Comparison of ENCODE assay signal across 22 mouse cellular contexts in the genomic region with DNA sequence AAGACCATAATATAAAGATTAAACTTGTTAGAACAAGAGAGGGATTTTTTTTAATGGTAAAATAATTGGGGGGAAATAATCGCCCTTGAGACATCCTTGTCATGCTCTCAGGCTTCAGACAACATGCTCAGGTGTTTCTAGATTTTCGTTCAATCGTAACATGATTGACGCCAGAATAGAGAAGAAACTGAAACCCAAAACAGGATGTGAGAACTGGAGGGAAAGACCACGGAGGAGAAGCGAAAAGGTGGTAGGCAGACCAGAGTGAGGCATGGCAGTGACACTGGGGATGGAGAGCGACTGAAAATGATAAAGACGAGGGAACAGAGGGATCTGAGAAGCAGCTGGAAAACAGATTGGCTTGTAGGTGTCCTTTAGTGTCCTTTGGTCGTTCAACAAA.
DNase-seq lines count a peak whose midpoint lies in the region; ATAC-seq and TF ChIP-seq lines count a peak whose summit lies in the region.
"Had no signal": no experiment of that assay in that cellular context is flagged by ENCODE, and none has a peak within 500 bp of the region (broad histone marks: within the 10 kb centered on the region; RNA-seq: fewer than 3 reads in every experiment).

No protein-coding gene starts in this region.

- no peak overlapping the region for H3K4me3 ChIP-seq in liver, postnatal 0 days (ENCODE audit: low read depth, low read length)
- H3K4me3 ChIP-seq: embryonic facial prominence, embryonic 15.5 days; forebrain, embryonic 10.5 days; heart, embryonic 13.5 days; limb, embryonic 13.5 days; liver, embryonic 13.5 days; midbrain, embryonic 10.5 days; neural tube, embryonic 12.5 days had no signal

- no peak for TF ChIP-seq CTCF in liver, postnatal 0 days (IDR thresholded peaks at IDR 0.05; ENCODE audit: low read depth)

- no peak overlapping the region for H3K27ac ChIP-seq in liver, postnatal 0 days (ENCODE audit: low read depth)
- H3K27ac ChIP-seq: embryonic facial prominence, embryonic 15.5 days; forebrain, embryonic 10.5 days; heart, embryonic 13.5 days; hindbrain, embryonic 14.5 days; limb, embryonic 13.5 days; liver, embryonic 13.5 days; midbrain, embryonic 10.5 days; neural tube, embryonic 12.5 days had no signal

- no peak for TF ChIP-seq EP300 in liver, postnatal 0 days (IDR thresholded peaks at IDR 0.05; ENCODE audit: low read depth)

- no peak overlapping the region for H3K9ac ChIP-seq in liver, postnatal 0 days (replicated peaks)
- H3K9ac ChIP-seq: embryonic facial prominence, embryonic 15.5 days; heart, embryonic 13.5 days; hindbrain, embryonic 14.5 days; limb, embryonic 13.5 days; liver, embryonic 13.5 days; neural tube, embryonic 12.5 days had no signal

- H3K27me3 ChIP-seq in liver, postnatal 0 days (ENCODE audit: insufficient read depth, low read length) = no peaks in the 10 kb centered on the region
- H3K27me3 ChIP-seq: embryonic facial prominence, embryonic 15.5 days; heart, embryonic 13.5 days; limb, embryonic 13.5 days; liver, embryonic 13.5 days; neural tube, embryonic 12.5 days had no signal

- no peaks in the 10 kb centered on the region for H3K4me1 ChIP-seq in liver, postnatal 0 days (ENCODE audit: insufficient read depth)
- H3K4me1 ChIP-seq: embryonic facial prominence, embryonic 15.5 days; forebrain, embryonic 10.5 days; heart, embryonic 13.5 days; limb, embryonic 13.5 days; liver, embryonic 13.5 days; neural tube, embryonic 12.5 days had no signal

- no peaks in the 10 kb centered on the region for H3K36me3 ChIP-seq in liver, postnatal 0 days (replicated peaks; ENCODE audit: insufficient read depth, low read length)
- H3K36me3 ChIP-seq: embryonic facial prominence, embryonic 15.5 days; forebrain, embryonic 10.5 days; heart, embryonic 13.5 days; limb, embryonic 13.5 days; liver, embryonic 13.5 days; midbrain, embryonic 10.5 days; neural tube, embryonic 12.5 days had no signal

- peak; percentile 69 to 75 for DNase-seq in spleen, postnatal 36 days (ENCODE audit: low spot score in 2 of 2)
- no peak for DNase-seq in spleen, postnatal 4 days (ENCODE audit: low spot score in 2 of 2)
- peak; percentile 42 for DNase-seq in T-cell, adult 2 months (ENCODE audit: low spot score)
- DNase-seq in liver, postnatal 0 days = no peak
- no peak for DNase-seq in thymus, postnatal 36 days
- no peak for DNase-seq in heart, postnatal 4 days
- DNase-seq: adrenal gland, adult 8-10 months; cerebellum, adult 9-11 months; heart, adult 11 months; liver, embryonic 13.5 days; lung, postnatal 10 days; right cerebral cortex, adult 18-20 months; thymus, postnatal 14 days had no signal

- ATAC-seq in megakaryocyte progenitor cell, adult 5-6 weeks (replicated peaks; ENCODE audit: poor library complexity) = peak; percentile 74
- ATAC-seq in liver, postnatal 0 days = no peak
- ATAC-seq: intestine, postnatal 0 days had no signal

- H3K4me2 ChIP-seq in liver, postnatal 0 days (ENCODE audit: low read depth, low read length) = no peak overlapping the region
- H3K4me2 ChIP-seq: embryonic facial prominence, embryonic 15.5 days; heart, embryonic 13.5 days; hindbrain, embryonic 14.5 days; limb, embryonic 13.5 days; liver, embryonic 13.5 days; neural tube, embryonic 12.5 days had no signal

- no peaks in the 10 kb centered on the region for H3K9me3 ChIP-seq in liver, postnatal 0 days (ENCODE audit: low read length)
- H3K9me3 ChIP-seq: embryonic facial prominence, embryonic 15.5 days; forebrain, embryonic 10.5 days; heart, embryonic 13.5 days; limb, embryonic 13.5 days; liver, embryonic 13.5 days; midbrain, embryonic 10.5 days; neural tube, embryonic 12.5 days had no signal

- WGBS in liver, postnatal 0 days (ENCODE audit: insufficient replicate concordance) = 44% methylated on average over 9 of the region's 9 CpGs

Comparison
In these comparisons a context has a peak if more than half of its experiments do, and no peak if none do; other contexts are left out.
1. DNase-seq: peak in spleen, postnatal 36 days (2 of 2) and T-cell, adult 2 months (single experiment); none in spleen, postnatal 4 days (0 of 2), liver, postnatal 0 days (single experiment), thymus, postnatal 36 days (0 of 2) and heart, postnatal 4 days (single experiment).